9 mouse cellular contexts compared by ENCODE assay signal in the genomic region with DNA sequence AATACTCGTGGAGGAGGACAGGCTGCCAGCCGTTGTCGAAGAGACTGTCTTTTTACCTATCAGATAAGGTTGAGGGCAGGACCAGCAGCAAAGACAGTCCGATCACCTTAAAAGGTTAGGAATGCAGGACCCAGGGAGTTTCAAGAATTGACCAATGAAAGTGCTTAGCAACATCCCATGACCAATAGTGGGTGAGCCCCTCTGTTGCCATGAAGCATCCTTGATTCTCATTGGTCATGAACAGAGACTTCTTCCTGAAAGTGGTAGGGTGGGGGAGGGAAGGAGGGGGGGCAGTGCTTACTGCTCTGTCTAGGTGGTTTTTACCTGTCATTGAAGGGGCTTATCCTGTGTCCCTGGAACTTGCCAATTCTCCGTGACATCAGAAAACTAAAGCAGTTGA.
DNase-seq lines count a peak whose midpoint lies in the region; ATAC-seq and TF ChIP-seq lines count a peak whose summit lies in the region.
"Had no signal": no experiment of that assay in that cellular context is flagged by ENCODE, and none has a peak within 500 bp of the region (broad histone marks: within the 10 kb centered on the region; RNA-seq: fewer than 3 reads in every experiment).

No protein-coding gene starts in this region.

- TF ChIP-seq CTCF in layer of hippocampus, adult 2 months (conservative IDR thresholded peaks at IDR 0.05) = no peak
- TF ChIP-seq CTCF in left cerebral cortex, adult 2 months (IDR thresholded peaks at IDR 0.05) = no peak

- H3K4me1 ChIP-seq in heart, embryonic 16.5 days (ENCODE audit: control insufficient read depth, insufficient read depth, low read length) = peaks cover 12% of the 10 kb centered on the region
- no peaks in the 10 kb centered on the region for H3K4me1 ChIP-seq in midbrain, embryonic 16.5 days (ENCODE audit: control insufficient read depth, insufficient read depth, low read length)
- H3K4me1 ChIP-seq: forebrain, embryonic 13.5 days had no signal

- no peaks in the 10 kb centered on the region for H3K36me3 ChIP-seq in heart, embryonic 16.5 days (ENCODE audit: control insufficient read depth, insufficient read depth)
- no peaks in the 10 kb centered on the region for H3K36me3 ChIP-seq in midbrain, embryonic 16.5 days (ENCODE audit: control insufficient read depth, insufficient read depth, low read length)

- H3K27me3 ChIP-seq in heart, embryonic 16.5 days (ENCODE audit: control insufficient read depth, insufficient read depth, low read length) = no peaks in the 10 kb centered on the region
- peaks cover 6% of the 10 kb centered on the region; the same call in 1 of the 2 replicates for H3K27me3 ChIP-seq in midbrain, embryonic 16.5 days (ENCODE audit: control insufficient read depth, insufficient read depth, low read depth, low read length)

- H3K27ac ChIP-seq in layer of hippocampus, adult 2 months = peak overlapping the region; percentile 32; the same call in 1 of the 2 replicates
- peak overlapping the region; percentile 88 for H3K27ac ChIP-seq in heart, embryonic 16.5 days (ENCODE audit: low read length)
- no peak overlapping the region for H3K27ac ChIP-seq in midbrain, embryonic 16.5 days (ENCODE audit: low read length)
- no peak overlapping the region for H3K27ac ChIP-seq in left cerebral cortex, adult 2 months
- H3K27ac ChIP-seq: forebrain, embryonic 13.5 days had no signal

- peak overlapping the region; percentile 38; the same call in 1 of the 2 replicates for H3K9ac ChIP-seq in heart, embryonic 16.5 days (ENCODE audit: low read length)
- H3K9ac ChIP-seq in midbrain, embryonic 16.5 days (ENCODE audit: low read depth, low read length) = no peak overlapping the region
- H3K9ac ChIP-seq: forebrain, embryonic 13.5 days had no signal

- H3K4me2 ChIP-seq in heart, embryonic 16.5 days (ENCODE audit: low read depth, low read length) = peak overlapping the region; percentile 21; the same call in 1 of the 2 replicates
- H3K4me2 ChIP-seq in midbrain, embryonic 16.5 days (ENCODE audit: low read length) = peak overlapping the region; percentile 28
- H3K4me2 ChIP-seq: forebrain, embryonic 13.5 days had no signal

- intact Hi-C loops in left cerebral cortex, adult 2 months (cut with DNase I) = no loop called here

- H3K4me3 ChIP-seq in layer of hippocampus, adult 2 months = no peak overlapping the region
- no peak overlapping the region for H3K4me3 ChIP-seq in heart, embryonic 16.5 days (ENCODE audit: low read length)
- no peak overlapping the region; the same call in 1 of the 2 replicates for H3K4me3 ChIP-seq in midbrain, embryonic 16.5 days (ENCODE audit: low read depth, low read length)
- H3K4me3 ChIP-seq in left cerebral cortex, adult 2 months = no peak overlapping the region
- H3K4me3 ChIP-seq: forebrain, embryonic 13.5 days had no signal

- DNase-seq in layer of hippocampus, adult 2 months (ENCODE audit: low spot score in 2 of 2) = no peak
- no peak for DNase-seq in layer of hippocampus, adult 9-11 months
- peak; percentile 91 for DNase-seq in R1 (ENCODE audit: low read depth, low spot score)
- DNase-seq in spleen, postnatal 14 days (ENCODE audit: low spot score in 2 of 2) = no peak
- no peak for DNase-seq in frontal cortex, postnatal 36 days (ENCODE audit: low spot score in 2 of 2)
- DNase-seq in left cerebral cortex, adult 2 months (ENCODE audit: extremely low spot score in 1 of 2, low spot score in 2 of 2) = no peak

- peak; percentile 71 for ATAC-seq in heart, embryonic 16.5 days (replicated peaks; ENCODE audit: extremely low read depth, insufficient read depth, low FRiP score)
- peak; percentile 90 for ATAC-seq in midbrain, embryonic 16.5 days
- ATAC-seq: forebrain, embryonic 13.5 days had no signal

- H3K9me3 ChIP-seq in heart, embryonic 16.5 days (replicated peaks; ENCODE audit: control insufficient read depth, low read length) = no peaks in the 10 kb centered on the region; the same call in 1 of the 2 replicates
- H3K9me3 ChIP-seq in midbrain, embryonic 16.5 days (replicated peaks; ENCODE audit: control insufficient read depth, low read length, poor library complexity, severe bottlenecking) = no peaks in the 10 kb centered on the region
- H3K9me3 ChIP-seq: forebrain, embryonic 13.5 days had no signal

- 31% methylated on average over 5 of the region's 5 CpGs for WGBS in heart, embryonic 16.5 days
- WGBS in midbrain, embryonic 16.5 days = 32% methylated on average over 5 of the region's 5 CpGs

Comparison
In these comparisons a context has a peak if more than half of its experiments do, and no peak if none do; other contexts are left out.
1. H3K27ac ChIP-seq: peak in layer of hippocampus, adult 2 months (single experiment) and heart, embryonic 16.5 days (single experiment); none in midbrain, embryonic 16.5 days (single experiment) and left cerebral cortex, adult 2 months (single experiment).